Mouse (Mus musculus): ENCODE measurements around the gene Hoxa5.

GRCm38 (mm10) chr6:52235866-52236265 lies 31.5 kb upstream of the Hoxa5 start:
- no peak for TF ChIP-seq POLR2A (IDR thresholded peaks at IDR 0.05; ENCODE audit: insufficient read depth, low read depth, low read length)
- TF ChIP-seq CTCF (IDR thresholded peaks at IDR 0.05), result no peak
